Mouse (Mus musculus): Measurements from ENCODE around the gene Hmgcs1.
"Not testable (repeated sequence)": the region's sequence is repeated elsewhere in the genome, so short reads cannot be mapped to it uniquely, and the experiment has no call there.

Gene Hmgcs1

DNA sequence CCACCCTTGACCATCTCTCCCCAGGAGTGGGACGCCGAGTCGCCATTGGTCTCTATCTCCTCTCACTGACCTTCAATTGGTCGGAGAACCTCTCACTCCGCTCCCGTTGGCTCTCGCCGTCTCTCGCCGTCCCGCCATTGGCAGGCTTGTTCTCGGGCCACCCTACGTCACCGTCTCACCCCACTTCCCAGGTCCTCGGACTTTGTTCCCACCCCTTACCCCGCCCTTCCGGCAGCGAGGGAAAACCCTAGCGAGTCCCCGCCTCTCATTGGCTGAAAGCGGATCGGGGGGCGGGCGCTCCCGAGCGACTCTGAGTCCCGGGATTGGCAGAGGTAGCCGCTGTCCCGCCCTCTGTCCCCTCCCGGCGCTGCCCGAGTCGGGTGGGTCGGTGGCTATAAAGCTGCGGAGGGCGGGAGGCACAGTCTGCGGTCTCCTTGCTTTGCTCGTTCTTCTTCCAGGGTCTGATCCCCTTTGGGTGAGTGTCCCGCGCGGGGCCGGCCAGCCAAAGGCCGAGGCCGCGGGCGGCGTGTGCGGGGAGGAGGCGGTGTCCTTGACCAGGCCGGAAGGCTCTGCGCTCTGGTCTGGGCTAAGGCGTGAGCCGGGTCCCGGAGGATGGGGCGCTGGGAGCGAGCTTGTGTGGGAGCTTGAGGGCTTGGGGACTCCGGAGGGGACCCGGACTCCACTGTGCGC, at the start of gene Hmgcs1:
Gene Hmgcs1, plus strand, starts transcription at position 341 of the 690 bp plus-strand sequence.
- DNase-seq (ENCODE audit: extremely low read depth, low read depth): peak; percentile 98

DNA sequence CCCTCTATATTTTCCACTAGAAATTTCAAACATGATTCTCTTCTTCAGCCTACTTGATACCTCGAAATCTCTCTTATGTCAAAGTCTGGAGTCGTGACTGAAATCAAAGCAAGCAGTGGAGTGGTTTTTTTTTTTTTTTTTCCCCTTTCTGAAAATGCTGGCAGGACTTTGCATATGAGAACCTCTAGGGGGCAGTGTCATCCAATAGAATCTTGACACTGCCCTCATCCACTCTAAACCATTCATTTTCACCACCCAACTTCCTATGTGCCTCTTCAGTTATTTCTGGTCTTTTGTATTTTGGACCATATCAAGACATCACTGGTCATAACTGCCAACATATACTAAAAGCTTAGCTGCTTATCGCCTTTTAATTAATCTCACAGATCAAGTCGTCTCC, 49.7 kb upstream of the Hmgcs1 start:
- peak; percentile 4 for DNase-seq (ENCODE audit: extremely low read depth, low read depth)

DNA sequence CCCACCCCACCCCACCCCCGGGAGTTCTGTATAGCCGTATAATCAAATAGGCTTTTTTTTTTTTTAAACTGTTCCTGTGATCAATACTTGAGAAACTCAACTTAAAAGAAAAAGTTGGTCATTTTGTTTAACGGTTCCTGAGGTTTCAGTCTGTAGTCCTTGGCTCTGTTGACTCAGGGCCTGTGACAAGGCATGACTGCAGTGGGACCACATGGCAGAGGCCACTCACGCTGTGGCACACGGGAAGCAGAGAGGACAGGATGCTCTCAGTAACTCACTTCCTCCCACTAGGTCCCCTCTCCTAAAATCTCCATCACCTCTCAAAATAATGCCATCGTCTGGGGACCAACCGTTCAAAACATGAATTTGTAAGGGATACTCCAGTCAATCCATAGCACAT, 49.0 kb upstream of the Hmgcs1 start:
- no peak for DNase-seq (ENCODE audit: extremely low read depth, low read depth)

DNA sequence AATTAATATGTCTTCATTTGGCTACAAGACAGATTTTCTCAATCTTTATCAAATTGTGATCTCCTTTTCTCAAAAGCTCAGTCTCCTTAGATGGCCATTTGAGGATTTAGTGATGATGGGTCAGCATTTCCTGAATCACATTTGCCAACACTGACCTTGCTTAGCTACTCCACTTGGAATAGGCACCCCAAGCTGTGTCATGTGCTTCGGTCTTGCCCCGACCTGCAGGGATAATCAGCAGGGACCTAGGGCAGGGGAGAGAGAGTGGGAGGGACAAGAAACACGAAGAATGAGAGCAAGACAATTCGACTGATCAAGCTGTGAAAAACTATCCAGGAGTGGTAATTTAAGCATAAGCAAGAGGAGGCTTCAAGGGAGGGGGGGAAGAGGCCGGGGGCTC, 45.4 kb upstream of the Hmgcs1 start:
- DNase-seq (ENCODE audit: extremely low read depth, low read depth): no peak

DNA sequence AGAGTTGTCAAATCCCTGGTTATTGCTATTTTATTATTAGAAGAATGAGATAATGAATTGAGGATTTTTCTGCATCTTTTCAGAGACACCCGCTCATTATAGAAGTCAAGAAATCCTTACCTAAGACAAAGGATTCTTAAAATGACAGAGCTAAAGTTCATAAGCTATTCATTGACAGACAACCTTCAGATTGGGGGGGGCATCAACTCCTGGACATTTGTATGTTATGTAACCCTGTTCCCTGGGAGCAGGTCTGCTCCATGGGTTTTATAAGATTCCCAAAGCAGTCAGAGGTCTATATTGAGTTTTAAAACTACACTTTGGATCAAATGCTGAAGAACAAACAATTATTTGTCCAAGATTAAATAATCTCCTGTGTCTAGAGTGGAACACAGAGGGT, 43.7 kb upstream of the Hmgcs1 start:
- DNase-seq (ENCODE audit: extremely low read depth, low read depth): no peak

DNA sequence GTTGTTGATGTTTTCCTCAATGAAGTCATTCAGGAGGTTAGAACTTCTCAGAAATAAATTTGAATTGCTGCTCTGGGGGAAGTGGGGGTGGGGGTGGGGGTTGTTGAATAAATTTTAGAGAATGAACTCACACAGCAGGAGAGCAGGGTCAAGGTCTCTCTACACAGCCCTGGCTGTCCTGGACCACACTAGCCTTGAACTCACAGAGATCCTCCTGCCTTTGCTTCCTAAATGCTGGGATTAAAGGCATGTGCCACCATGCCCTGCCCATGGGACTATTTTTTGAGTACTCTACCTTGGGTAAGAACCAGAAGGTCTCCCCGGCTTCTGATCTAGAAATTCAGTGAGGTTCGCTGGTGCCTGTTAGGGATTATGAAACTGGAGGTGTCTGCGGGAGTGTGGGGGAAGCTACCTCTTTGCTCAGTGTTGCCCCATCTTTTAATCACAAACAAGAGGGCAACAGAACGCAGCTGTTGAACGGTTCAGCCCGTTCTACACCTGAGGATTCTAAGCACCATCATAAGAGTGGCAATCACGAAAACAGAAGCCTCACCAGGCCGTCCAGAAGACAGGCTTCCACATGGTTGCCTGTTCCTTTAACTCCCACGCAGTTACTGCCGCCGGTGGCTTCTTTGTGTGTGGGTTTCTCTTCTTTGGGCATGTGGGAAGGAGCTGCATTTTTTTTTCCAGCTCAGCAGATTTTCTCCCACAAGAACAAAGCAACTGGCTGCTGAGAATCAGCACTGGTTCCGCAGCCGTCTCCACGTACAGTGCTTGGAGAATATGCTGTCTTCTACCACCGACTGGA, 41.1 kb upstream of the Hmgcs1 start:
- DNase-seq (ENCODE audit: extremely low read depth, low read depth): no peak

DNA sequence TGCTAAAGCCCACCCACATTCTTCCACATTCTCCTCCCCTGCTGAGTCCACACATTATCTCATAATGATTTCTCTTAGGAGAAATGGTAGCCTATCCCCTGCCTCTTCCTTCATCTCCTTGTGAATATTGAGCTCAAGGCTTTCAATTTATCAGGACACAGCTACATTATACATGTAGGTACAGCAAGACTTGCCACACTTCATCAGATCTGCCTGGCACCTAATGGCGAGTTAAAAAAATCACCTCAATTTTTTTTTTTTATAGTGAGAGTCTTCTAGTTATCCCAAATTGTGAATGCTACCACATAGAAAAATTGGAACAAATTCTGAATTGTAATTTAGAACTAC, 40.5 kb upstream of the Hmgcs1 start:
- no peak for DNase-seq (ENCODE audit: extremely low read depth, low read depth)

DNA sequence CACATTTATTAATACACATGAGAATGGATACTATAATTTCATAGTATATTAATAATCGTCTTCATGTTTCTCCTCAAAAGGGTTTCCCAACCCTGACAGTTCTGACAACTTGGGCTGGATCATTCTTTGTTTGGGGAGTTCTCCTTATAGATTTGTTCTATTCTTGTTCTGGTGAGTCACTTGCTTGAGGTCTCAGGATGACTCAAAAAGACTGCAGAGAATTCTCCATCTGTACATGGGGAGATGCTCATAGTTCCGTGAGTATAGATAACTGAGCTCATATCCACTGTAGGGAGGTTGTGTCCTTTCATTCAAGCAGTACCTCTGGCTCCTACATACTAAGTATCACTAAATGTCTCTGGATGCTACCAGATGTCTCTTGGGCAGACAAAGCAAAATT, 35.4 kb upstream of the Hmgcs1 start:
- DNase-seq (ENCODE audit: extremely low read depth, low read depth): no peak

DNA sequence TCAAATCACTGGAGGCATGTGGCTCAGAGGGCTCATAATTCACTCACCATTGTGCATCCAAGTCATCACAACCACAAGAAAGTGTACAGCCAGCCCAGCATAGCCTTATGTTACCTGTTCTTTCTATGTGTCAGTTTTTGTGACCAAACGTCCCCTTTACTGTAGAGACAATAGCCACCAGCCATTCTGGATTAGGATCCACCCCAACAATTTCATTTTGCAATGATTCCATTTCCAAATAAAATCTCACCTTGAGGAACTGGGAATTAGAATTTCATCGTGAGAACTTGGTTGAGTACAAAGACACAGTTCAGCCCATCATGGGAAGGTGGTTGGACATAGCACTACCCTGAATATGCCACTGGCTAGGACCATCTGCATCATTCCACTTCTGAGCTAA, 33.9 kb upstream of the Hmgcs1 start:
- DNase-seq (ENCODE audit: extremely low read depth, low read depth): no peak

DNA sequence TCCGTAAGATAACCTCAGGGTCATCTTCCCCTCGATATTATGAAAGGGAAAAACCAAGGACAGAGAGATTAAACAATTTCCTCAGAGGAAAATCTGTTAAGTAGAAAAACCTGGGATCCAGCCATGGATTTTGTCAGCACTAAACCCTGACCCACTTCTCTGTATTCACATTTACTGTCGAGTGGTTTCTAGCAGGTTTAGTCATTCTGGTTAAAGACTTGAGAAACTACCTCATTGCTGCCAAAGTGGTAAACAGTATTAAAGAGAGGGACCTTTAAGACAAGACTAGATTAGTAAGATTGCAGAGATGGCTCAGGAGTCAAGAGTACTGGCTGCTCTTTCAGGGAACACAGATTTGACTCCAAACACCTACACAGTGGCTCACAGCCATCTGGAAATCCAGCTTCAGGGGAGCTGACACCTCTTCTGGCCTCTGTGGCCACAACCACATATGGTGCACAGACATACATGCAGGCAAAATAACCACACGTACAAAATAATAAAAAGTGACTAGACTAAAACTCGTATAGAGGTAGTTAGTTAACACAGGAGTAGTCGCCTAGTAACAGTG, 33.2 kb upstream of the Hmgcs1 start:
- DNase-seq (ENCODE audit: extremely low read depth, low read depth): no peak

DNA sequence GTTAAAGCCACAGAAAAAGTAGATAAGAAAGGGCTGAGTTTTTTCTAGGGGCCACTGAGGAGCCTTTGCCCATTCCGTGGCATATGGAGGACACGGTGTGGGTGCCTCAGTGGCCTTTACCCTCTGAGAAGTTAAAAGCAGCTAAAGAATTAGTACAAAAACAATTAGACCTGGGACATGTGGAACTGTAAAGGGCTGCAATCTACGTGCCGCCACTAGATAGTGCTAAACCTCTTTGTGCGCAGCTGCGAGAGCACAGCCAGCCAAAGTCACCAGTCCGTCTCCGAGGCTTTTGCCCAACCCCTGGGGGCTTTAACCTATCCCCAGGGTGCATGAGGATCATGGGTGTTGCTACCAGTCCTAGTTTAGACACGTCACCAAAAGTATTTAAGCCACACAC, 28.8 kb upstream of the Hmgcs1 start:
- not testable (repeated sequence) for DNase-seq (ENCODE audit: extremely low read depth, low read depth)

DNA sequence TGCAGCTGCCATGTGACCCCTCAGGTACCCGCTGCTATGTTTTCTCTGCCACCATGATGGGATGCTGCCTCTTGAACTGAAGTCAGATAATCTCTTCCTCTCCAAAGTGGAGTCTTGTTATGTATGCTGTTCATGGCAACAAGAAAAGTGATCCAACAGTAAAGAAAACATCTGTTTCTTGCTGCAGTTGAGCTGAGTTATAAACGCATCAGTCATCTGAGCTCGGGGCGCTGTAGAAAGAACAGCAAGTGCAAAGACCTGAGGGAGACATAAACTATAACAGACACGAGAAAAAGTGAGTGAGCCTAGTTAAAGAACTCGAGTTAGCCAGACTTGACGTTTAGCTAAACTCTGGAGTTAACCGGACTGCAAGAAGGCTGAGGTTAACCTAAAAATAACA, 11.4 kb upstream of the Hmgcs1 start:
- DNase-seq (ENCODE audit: extremely low read depth, low read depth): no peak

DNA sequence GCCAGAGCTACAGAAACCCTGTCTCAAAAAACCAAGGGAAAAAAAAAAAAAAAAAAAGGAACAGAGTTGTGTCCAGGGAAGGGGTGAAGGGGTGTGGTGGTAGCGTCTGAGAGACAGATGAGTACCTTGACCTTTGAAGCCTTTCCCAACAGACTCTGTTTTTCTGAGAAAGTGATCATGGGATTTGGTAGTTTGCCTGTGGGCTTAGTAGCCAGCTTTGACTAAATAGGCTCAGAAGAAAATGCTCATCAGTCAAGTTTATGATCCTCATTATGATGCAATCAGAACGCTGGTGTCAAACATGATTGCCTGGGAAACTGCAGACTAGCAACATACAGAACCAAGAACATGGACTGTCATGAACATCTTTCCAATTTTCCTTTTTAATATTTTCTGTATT, 10.5 kb upstream of the Hmgcs1 start:
- no peak for DNase-seq (ENCODE audit: extremely low read depth, low read depth)

DNA sequence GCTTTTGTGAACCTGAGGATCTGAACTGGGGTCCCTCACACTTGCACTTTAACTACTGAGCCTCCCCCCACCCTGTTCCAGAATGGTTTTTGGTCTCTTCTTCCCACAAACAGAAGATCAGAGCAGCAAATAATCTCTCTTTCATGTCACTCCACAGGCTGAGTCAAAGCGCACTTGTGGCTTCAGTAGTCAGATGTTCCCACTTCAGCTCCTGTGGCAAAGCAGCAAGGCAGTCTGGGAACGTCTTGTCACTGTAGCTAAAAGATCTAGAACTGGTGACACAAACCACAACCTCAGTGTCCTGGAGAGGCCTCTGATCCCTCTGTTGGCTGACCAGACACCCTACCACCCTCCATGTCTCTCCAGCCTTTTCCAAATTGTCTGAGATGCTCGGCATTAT, 9.0 kb upstream of the Hmgcs1 start:
- no peak for DNase-seq (ENCODE audit: extremely low read depth, low read depth)

DNA sequence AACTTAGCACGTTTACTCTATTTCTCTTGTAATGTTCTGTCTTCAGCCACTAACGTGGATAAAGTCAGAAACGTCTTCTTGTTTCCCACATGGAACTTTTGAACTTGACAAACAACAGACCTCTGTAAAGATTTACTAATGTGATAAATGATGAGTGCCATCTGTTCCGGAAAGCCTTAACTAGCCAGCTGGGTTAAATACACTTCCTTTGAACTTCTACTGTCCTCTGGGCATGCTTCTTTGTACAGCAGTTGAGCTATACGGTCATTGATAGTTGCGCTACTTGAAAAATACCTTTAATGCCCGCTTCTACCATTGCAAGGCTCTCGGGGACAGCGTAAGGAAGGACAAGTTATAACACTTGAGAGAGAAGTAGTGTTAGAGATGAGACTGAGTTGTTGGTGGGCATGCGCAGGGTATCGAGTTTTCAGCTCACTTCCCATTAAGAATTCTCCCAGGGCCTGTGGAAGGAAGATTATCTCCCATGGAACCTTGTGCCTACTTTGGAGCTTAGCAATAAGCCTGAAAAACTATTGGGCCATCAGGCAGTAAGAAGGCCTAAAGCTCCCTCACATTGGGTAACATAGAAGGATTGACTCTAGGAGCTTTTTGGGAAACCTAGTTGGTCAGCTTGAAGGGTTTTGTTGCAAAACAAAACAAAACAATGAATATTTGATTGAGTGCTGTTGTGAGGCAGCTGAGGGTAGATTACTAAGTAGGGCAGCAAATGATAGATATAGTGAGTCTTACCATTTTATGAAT, 5.6 kb upstream of the Hmgcs1 start:
- DNase-seq (ENCODE audit: extremely low read depth, low read depth): no peak

DNA sequence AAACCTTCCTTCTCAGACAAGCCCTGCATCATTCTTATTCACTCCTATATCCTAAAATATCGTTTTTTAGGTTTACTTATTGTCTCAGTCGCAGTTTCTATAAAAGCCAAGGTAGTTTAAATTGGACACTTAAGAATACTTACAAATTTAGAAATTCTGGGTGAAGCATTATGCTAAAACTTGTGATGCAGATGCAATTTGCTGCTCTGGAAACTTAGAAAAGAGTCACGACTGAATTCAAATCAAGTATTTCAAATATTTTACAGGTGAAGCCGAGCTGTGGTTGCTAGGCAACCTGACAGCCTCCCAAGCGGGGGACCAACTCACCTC, 505 bp upstream of the Hmgcs1 start:
- DNase-seq (ENCODE audit: extremely low read depth, low read depth): no peak

DNA sequence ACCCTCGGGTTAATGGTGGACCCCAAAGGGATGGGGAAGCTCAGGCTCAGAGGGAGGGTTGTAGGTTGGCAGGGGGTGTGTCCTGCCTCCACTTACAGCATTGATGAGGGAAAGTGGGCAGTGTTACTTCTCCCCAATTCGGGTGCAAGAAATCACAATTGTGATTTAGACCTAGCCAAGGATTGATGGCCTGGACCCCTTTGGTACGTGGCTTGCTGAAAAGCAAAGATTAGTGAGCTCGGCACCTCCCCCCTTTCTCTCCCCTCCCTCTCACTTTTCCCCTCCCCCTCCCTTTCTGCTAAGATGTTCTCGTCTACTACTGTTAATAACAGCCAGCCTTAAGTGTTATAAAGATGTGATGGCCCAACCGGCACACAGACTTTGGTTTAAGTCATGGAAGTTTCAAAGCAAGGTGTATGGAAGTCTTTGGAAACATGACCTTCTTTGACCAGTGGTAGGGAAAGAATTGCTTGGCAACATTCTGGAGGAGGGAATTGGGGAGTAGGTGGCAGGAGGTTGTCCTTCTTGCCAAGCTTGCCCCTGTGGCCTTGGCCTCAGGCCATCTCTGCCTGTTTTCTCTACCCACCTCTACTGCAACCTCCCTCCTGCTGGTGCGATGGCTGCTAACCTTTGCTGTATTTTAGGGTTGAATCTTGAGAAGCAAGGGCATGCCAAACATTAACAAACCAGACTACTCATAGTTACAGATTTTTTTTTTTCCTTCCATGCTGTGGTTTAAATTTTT, 869 bp downstream of the Hmgcs1 start:
- DNase-seq (ENCODE audit: extremely low read depth, low read depth): no peak

DNA sequence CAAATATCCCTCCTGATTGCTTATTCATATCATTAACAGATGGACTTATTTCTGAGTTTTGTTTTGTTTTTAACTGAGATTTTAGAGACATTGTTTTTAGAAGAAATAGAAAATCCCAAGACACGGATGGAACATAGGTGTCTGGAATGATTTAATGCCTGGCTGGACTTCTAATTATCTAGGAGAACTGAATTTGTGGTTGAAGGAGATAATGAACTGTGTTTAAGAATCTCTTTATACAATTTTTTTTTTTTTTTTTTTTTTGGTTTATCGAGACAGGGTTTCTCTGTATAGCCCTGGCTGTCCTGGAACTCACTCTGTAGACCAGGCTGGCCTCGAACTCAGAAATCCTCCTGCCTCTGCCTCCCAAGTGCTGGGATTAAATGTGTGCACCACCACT, 1.8 kb downstream of the Hmgcs1 start:
- not testable (repeated sequence) for DNase-seq (ENCODE audit: extremely low read depth, low read depth)

DNA sequence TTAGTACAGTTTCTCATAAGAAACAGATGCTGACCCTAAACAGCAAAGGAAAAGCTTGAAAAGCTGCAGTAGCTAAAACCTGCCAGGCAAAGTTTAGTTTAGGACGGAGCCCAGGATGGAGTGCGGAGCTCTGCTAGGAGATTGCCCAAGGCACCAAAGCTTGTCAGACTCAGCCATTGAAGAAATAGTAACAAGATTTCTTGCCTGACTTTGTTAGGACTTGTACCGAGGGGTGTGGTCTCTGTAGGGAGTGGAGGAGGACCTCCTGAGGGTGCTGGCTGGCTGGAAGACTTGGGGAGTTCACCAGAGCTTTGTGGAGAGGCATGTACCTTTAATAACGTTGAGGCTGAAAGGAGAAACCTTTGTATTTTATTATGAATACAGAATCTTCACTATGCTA, 5.5 kb downstream of the Hmgcs1 start:
- no peak for DNase-seq (ENCODE audit: extremely low read depth, low read depth)

DNA sequence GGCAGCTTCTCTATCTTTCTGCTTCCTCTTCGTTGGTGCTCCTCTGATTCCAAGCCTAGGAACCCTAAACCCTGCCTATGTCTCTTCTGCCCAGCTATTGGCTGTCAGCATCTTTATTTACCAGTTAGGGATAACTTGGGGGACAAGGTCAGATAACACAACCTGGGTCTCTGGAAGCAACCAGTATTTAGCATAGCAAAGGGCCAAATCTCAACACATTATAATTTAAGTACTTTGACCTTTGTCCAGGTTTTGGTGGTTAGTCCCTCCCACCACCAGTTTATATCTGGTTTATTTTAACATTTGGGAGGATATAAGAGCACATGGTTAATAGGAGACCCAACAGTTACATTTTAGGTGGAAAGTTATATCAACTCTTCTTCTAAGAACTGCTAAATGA, 6.3 kb downstream of the Hmgcs1 start:
- DNase-seq (ENCODE audit: extremely low read depth, low read depth): no peak

DNA sequence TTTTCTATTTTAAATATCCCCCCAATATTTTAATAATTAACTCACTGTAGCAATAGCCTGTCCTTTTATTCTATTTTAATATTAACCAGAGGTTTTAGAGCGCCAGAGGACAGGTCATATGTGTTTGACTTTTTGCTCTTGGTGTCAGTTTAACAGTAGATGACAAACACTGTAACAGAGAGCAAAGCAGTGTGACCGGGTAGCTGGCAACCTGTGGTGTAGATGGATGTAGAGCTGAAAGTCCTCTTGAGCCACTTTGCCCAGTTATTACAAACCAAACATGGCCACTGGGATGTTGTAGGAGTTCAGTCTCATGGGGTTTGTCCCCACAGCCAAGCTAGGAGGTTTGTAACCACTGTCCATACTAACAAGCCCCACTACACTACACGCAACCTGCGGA, 8.3 kb downstream of the Hmgcs1 start:
- no peak for DNase-seq (ENCODE audit: extremely low read depth, low read depth)

DNA sequence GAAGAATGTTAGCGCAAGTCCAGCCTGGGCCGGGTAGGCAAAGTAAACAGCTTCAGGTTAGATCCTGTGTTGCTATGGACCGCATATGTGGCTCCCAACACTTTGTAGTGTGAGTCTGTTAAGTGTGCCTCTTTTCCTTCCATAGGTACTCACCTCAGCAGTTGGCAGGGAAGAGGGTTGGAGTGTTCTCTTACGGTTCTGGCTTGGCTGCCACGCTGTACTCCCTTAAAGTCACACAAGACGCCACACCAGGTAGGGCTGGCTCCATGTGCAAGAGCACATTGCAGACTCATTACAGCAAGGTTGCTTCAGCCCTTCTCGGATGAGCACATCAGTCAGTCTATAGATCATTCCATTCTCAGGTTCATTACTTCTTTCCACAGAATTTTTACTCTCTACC, 14.1 kb downstream of the Hmgcs1 start:
- DNase-seq (ENCODE audit: extremely low read depth, low read depth): no peak
